In genomic region chr16:23471551-23471950, GRCm38 (mm10) we compare ENCODE assay signal across 22 mouse cellular contexts. TPM values are rescaled to one million over a fixed set of nuclear protein-coding genes. Genes with fewer than 3 reads are reported as not detected.
"Had no signal": no experiment of that assay in that cellular context is flagged by ENCODE, and none has a peak within 500 bp of the region (broad histone marks: within the 10 kb centered on the region; RNA-seq: fewer than 3 reads in every experiment).

No protein-coding gene starts in this region.

- DNase-seq: lung, adult 2 months; lung, postnatal 14 days; lung, postnatal 36 days; right cerebral cortex, postnatal 14 days; right cerebral cortex, postnatal 4 days; spleen, adult 18-20 months; thymus, adult 18-20 months; thymus, postnatal 14 days; thymus, postnatal 36 days had no signal

RNA-seq across cellular contexts. Expression of gene Rtp1, which starts 42.6 kb away (rescaled TPM):
- total RNA-seq: megakaryocyte progenitor cell, adult 5-6 weeks; monocyte, adult 5-6 weeks; neutrophil, adult 5-6 weeks had no signal
- polyA plus RNA-seq: lung, adult 2 months; lung, embryonic 15.5 days; lung, postnatal 0 days; macrophage; midbrain, embryonic 11.5 days; midbrain, embryonic 15.5 days; neural tube, embryonic 12.5 days; neural tube, embryonic 14.5 days; small intestine, adult 2 months; stomach, embryonic 14.5 days; thymus, postnatal 0 days had no signal

RNA-seq across cellular contexts. Expression of gene Masp1, which starts 49.1 kb away (rescaled TPM):
- total RNA-seq: megakaryocyte progenitor cell, adult 5-6 weeks; neutrophil, adult 5-6 weeks had no signal
